ENCODE assay signal across 8 mouse cellular contexts in the genomic region with DNA sequence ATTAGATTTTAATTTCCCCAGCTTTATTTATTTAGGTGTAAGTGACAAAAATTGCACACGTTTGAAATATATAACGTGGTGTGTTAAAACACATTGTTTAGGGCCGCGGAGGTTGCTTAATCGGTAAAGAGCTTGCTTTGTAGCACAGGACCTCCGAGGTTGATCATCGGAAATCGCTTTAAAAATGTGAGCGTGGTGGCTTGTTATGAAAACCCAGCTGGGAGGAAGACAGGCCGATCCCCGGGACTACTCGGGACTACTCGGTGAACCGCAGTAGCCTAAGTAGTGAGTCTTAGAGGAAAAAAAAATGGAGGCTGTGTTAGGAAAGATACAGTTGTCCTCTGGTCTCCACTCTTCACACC. TPM values are rescaled to one million over a fixed set of nuclear protein-coding genes. Genes with fewer than 3 reads are reported as not detected.
DNase-seq lines count a peak whose midpoint lies in the region; ATAC-seq and TF ChIP-seq lines count a peak whose summit lies in the region.

No protein-coding gene starts in this region.

- H3K27ac ChIP-seq in gastrocnemius, adult 2 months, result peak overlapping the region; percentile 89
- H3K27ac ChIP-seq in forebrain, embryonic 12.5 days, result no peak overlapping the region
- H3K27ac ChIP-seq in liver, embryonic 15.5 days (replicated peaks), result peak overlapping the region; percentile 86

- peaks cover 34% of the 10 kb centered on the region for H3K79me3 ChIP-seq in C2C12 (ENCODE audit: low read depth)

- H3K36me3 ChIP-seq in C2C12 (ENCODE audit: control insufficient read depth, insufficient read depth), result no peaks in the 10 kb centered on the region
- H3K36me3 ChIP-seq in forebrain, embryonic 12.5 days (replicated peaks), result no peaks in the 10 kb centered on the region
- H3K36me3 ChIP-seq in liver, embryonic 15.5 days (replicated peaks), result peaks cover 2% of the 10 kb centered on the region

- H3K79me2 ChIP-seq in C2C12 (ENCODE audit: control insufficient read depth, insufficient read depth), result peaks cover 50% of the 10 kb centered on the region

- ATAC-seq in forebrain, embryonic 12.5 days (ENCODE audit: low FRiP score), result no peak
- ATAC-seq in liver, embryonic 15.5 days (ENCODE audit: insufficient read depth), result no peak

- intact Hi-C loops in gastrocnemius, adult 2 months (cut with DNase I), result loop anchor here (5.0 kb wide), 1 partner anchor 117 kb away; no protein-coding TSS in a partner anchor
- intact Hi-C loops in gastrocnemius, postnatal 36 days (cut with DNase I), result loop anchor here (5.0 kb wide), 1 partner anchor 122 kb away; no protein-coding TSS in a partner anchor
- intact Hi-C loops in left cerebral cortex, postnatal 14 days (cut with DNase I), result loop anchor here (5.0 kb wide), 2 partner anchors 117 to 197 kb away; a partner anchor contains a TSS

- WGBS in forebrain, embryonic 12.5 days, result 5% methylated on average over 14 of the region's 14 CpGs
- WGBS in liver, embryonic 15.5 days (ENCODE audit: insufficient replicate concordance), result 2% methylated on average over 14 of the region's 14 CpGs

- peak overlapping the region; percentile 74 for H3K4me2 ChIP-seq in forebrain, embryonic 12.5 days
- H3K4me2 ChIP-seq in liver, embryonic 15.5 days, result peak overlapping the region; percentile 77

- H3K27me3 ChIP-seq in C2C12 (ENCODE audit: control insufficient read depth, insufficient read depth, insufficient read length), result no peaks in the 10 kb centered on the region
- H3K27me3 ChIP-seq in forebrain, embryonic 12.5 days, result no peaks in the 10 kb centered on the region
- H3K27me3 ChIP-seq in liver, embryonic 15.5 days, result no peaks in the 10 kb centered on the region

- TF ChIP-seq CTCF in gastrocnemius, adult 2 months (IDR thresholded peaks at IDR 0.05), result no peak
- TF ChIP-seq CTCF in C2C12 (IDR thresholded peaks at IDR 0.05; ENCODE audit: control insufficient read depth, insufficient read depth, insufficient read length), result no peak

- peak overlapping the region; percentile 87 for H3K4me3 ChIP-seq in gastrocnemius, adult 2 months
- H3K4me3 ChIP-seq in C2C12 (ENCODE audit: insufficient read depth, poor library complexity, severe bottlenecking), result peak overlapping the region; percentile 49
- peak overlapping the region; percentile 62 for H3K4me3 ChIP-seq in forebrain, embryonic 12.5 days (replicated peaks)
- H3K4me3 ChIP-seq in liver, embryonic 15.5 days (replicated peaks), result peak overlapping the region; percentile 70

- peaks cover 23% of the 10 kb centered on the region for H3K4me1 ChIP-seq in forebrain, embryonic 12.5 days
- peaks cover 53% of the 10 kb centered on the region for H3K4me1 ChIP-seq in liver, embryonic 15.5 days (replicated peaks)

- H3K9me3 ChIP-seq in forebrain, embryonic 12.5 days, result no peaks in the 10 kb centered on the region
- no peaks in the 10 kb centered on the region for H3K9me3 ChIP-seq in liver, embryonic 15.5 days (replicated peaks)

- H3ac ChIP-seq in C2C12 (ENCODE audit: control insufficient read depth, insufficient read length, low read depth), result peak overlapping the region; percentile 2

- H3K9ac ChIP-seq in forebrain, embryonic 12.5 days, result peak overlapping the region; percentile 66
- peak overlapping the region; percentile 68 for H3K9ac ChIP-seq in liver, embryonic 15.5 days

- DNase-seq in gastrocnemius, adult 2 months, result no peak
- no peak for DNase-seq in gastrocnemius, postnatal 36 days
- DNase-seq in ovary, adult 18-20 months (ENCODE audit: low spot score), result no peak
- DNase-seq in spleen, postnatal 4 days (ENCODE audit: low spot score in 2 of 2), result no peak
- DNase-seq in left cerebral cortex, postnatal 14 days (ENCODE audit: low spot score in 2 of 2), result no peak

TF ChIP-seq in C2C12, 6 proteins besides CTCF, POLR2A, EP300 and RAD21:
- no peak for TF ChIP-seq USF1 (IDR thresholded peaks at IDR 0.05; ENCODE audit: low read depth)
- no peak for TF ChIP-seq MAX (IDR thresholded peaks at IDR 0.05)
- TF ChIP-seq MYOD1 (IDR thresholded peaks at IDR 0.05; ENCODE audit: control insufficient read depth, insufficient read length, low read depth), result no peak
- no peak for TF ChIP-seq CEBPB (IDR thresholded peaks at IDR 0.05; ENCODE audit: low read depth)
- no peak for TF ChIP-seq FOSL1 (IDR thresholded peaks at IDR 0.05; ENCODE audit: insufficient read depth, low read length, poor library complexity, severe bottlenecking)
- TF ChIP-seq MYOG (IDR thresholded peaks at IDR 0.05; ENCODE audit: control insufficient read depth, extremely low read depth, insufficient read length), result no peak

RNA-seq across cellular contexts. Expression of a gene that starts 14.8 kb away (rescaled TPM):
- total RNA-seq in gastrocnemius, adult 2 months (2021), result 1 to 10 TPM; 2.6 to 2.8 TPM
- 1 to 10 TPM; 1.7 to 3.4 TPM for total RNA-seq in gastrocnemius, postnatal 36 days (2021)
- 13.7 TPM for polyA plus RNA-seq in C2C12 (2012; fragmentation: generic; extraction: Trizol)
- 52.1 and 56.8 TPM in 2 replicates for polyA plus RNA-seq in forebrain, embryonic 12.5 days (2016; fragmentation: Nextera tagmentation; extraction: Ambion mirVana)
- 5.5 and 6.8 TPM in 2 replicates for polyA plus RNA-seq in liver, embryonic 15.5 days (2015; fragmentation: Nextera tagmentation; extraction: Ambion mirVana)
- 10 to 100 TPM; 57.4 to 57.6 TPM for total RNA-seq in left cerebral cortex, postnatal 14 days (2021)

RNA-seq across cellular contexts. Expression of a gene that starts 15.2 kb away (rescaled TPM):
- total RNA-seq in gastrocnemius, adult 2 months (2021), result 10 to 100 TPM; 19.8 to 20.9 TPM
- 10 to 100 TPM; 16.6 to 18.7 TPM for total RNA-seq in gastrocnemius, postnatal 36 days (2021)
- 71.7 TPM for polyA plus RNA-seq in C2C12 (2012; fragmentation: generic; extraction: Trizol)
- 57.9 and 58.4 TPM in 2 replicates for polyA plus RNA-seq in forebrain, embryonic 12.5 days (2016; fragmentation: Nextera tagmentation; extraction: Ambion mirVana)
- 9.3 and 10.8 TPM in 2 replicates for polyA plus RNA-seq in liver, embryonic 15.5 days (2015; fragmentation: Nextera tagmentation; extraction: Ambion mirVana)
- total RNA-seq in left cerebral cortex, postnatal 14 days (2021), result 100 to 1,000 TPM; 146 to 148 TPM

RNA-seq across cellular contexts. Expression of a gene that starts 25.3 kb away (rescaled TPM):
- 10 to 100 TPM; 72.1 to 74.9 TPM for total RNA-seq in gastrocnemius, adult 2 months (2021)
- 10 to 100 TPM; 64.3 to 70.2 TPM for total RNA-seq in gastrocnemius, postnatal 36 days (2021)
- 82.6 TPM for polyA plus RNA-seq in C2C12 (2012; fragmentation: generic; extraction: Trizol)
- 117 and 118 TPM in 2 replicates for polyA plus RNA-seq in forebrain, embryonic 12.5 days (2016; fragmentation: Nextera tagmentation; extraction: Ambion mirVana)
- 37.4 and 47.0 TPM in 2 replicates for polyA plus RNA-seq in liver, embryonic 15.5 days (2015; fragmentation: Nextera tagmentation; extraction: Ambion mirVana)
- 10 to 100 TPM; 77.1 to 77.8 TPM for total RNA-seq in left cerebral cortex, postnatal 14 days (2021)

RNA-seq across cellular contexts. Expression of a gene that starts 25.5 kb away (rescaled TPM):
- 1 to 10 TPM; 2.0 to 2.5 TPM for total RNA-seq in gastrocnemius, adult 2 months (2021)
- total RNA-seq in gastrocnemius, postnatal 36 days (2021), result 1 to 10 TPM in 1 of 2 experiments, under 1 TPM in 1; 0.84 to 2.1 TPM
- polyA plus RNA-seq in C2C12 (2012; fragmentation: generic; extraction: Trizol), result 0.16 TPM
- polyA plus RNA-seq in forebrain, embryonic 12.5 days (2016; fragmentation: Nextera tagmentation; extraction: Ambion mirVana), result 4.6 and 5.3 TPM in 2 replicates
- 8.2 and 9.2 TPM in 2 replicates for polyA plus RNA-seq in liver, embryonic 15.5 days (2015; fragmentation: Nextera tagmentation; extraction: Ambion mirVana)
- 1 to 10 TPM; 1.0 to 1.1 TPM for total RNA-seq in left cerebral cortex, postnatal 14 days (2021)

RNA-seq across cellular contexts. Expression of a gene that starts 37.8 kb away (rescaled TPM):
- total RNA-seq in gastrocnemius, adult 2 months (2021), result 1 to 10 TPM; 6.3 to 9.2 TPM
- total RNA-seq in gastrocnemius, postnatal 36 days (2021), result 1 to 10 TPM; 7.7 to 8.3 TPM
- polyA plus RNA-seq in C2C12 (2012; fragmentation: generic; extraction: Trizol), result 7.0 TPM
- polyA plus RNA-seq in forebrain, embryonic 12.5 days (2016; fragmentation: Nextera tagmentation; extraction: Ambion mirVana), result 4.8 and 5.5 TPM in 2 replicates
- polyA plus RNA-seq in liver, embryonic 15.5 days (2015; fragmentation: Nextera tagmentation; extraction: Ambion mirVana), result 52.8 and 65.8 TPM in 2 replicates
- total RNA-seq in left cerebral cortex, postnatal 14 days (2021), result 1 to 10 TPM; 3.8 to 4.6 TPM

Comparison
In these comparisons a context has a peak if more than half of its experiments do, and no peak if none do; other contexts are left out.
1. RNA of a gene that starts 14.8 kb away (total RNA-seq): 57.4 to 57.6 TPM in left cerebral cortex, postnatal 14 days; 1.7 to 3.4 TPM in gastrocnemius, postnatal 36 days and 2.6 to 2.8 TPM in gastrocnemius, adult 2 months; every median in the first group is over 10 times any median in the second.
2. RNA of a gene that starts 15.2 kb away (total RNA-seq): 146 to 148 TPM in left cerebral cortex, postnatal 14 days; 19.8 to 20.9 TPM in gastrocnemius, adult 2 months and 16.6 to 18.7 TPM in gastrocnemius, postnatal 36 days; every median in the first group is over 4 times any median in the second.
3. Peak in every context shown above with its lines, with median percentiles within 50 percentile points of each other: H3K4me3 ChIP-seq.